Mouse (Mus musculus) gastrocnemius, adult 2 months (tissue): ENCODE measurements around the gene Bmt2. TPM values are rescaled to one million over a fixed set of nuclear protein-coding genes. Genes with fewer than 3 reads are reported as not detected.

Source experiments
- DNase-seq: peaks from one replicate; pipeline ENCODE4 v3.0.0; 2022
- H3K27ac ChIP-seq: fragments of 200-600 bp; 2 replicates; pipeline ENCODE4 v1.8.1; 2022; ENCODE audit warnings: mild to moderate bottlenecking
- H3K4me3 ChIP-seq: fragments of 200-600 bp; 2 replicates; pipeline ENCODE4 v1.8.1; 2022; ENCODE audit warnings: mild to moderate bottlenecking, moderate library complexity
- CTCF ChIP-seq: fragments of 200-600 bp; IDR thresholded peaks from 2 replicates; pipeline ENCODE4 v1.8.1; 2022; ENCODE audit warnings: antibody characterized with exemption, mild to moderate bottlenecking, moderate library complexity
- intact Hi-C: fragments of 180-260 bp; cut with DNase I; formaldehyde crosslinking; loops from one replicate; pipeline ENCODE4 v1.15.1; 2025
- long read RNA-seq, 2 experiments: library from polyadenylated mRNA; stranded (forward); transcript quantifications; one replicate each; pipeline ENCODE4 v2.0.0; 2021
- total RNA-seq, 2 experiments: library from RNA; stranded (reverse); gene quantifications; 2 replicates each; pipeline ENCODE4 v1.2.3; 2021

The Bmt2 gene
- 10 to 100 TPM in 1 of 2 experiments, 1 to 10 TPM in 1; 9.0 to 11.1 TPM for total RNA-seq
- long read RNA-seq, experiment 1, full-length matches to known transcripts = 15 of 18 reads
- long read RNA-seq, experiment 1, partial matches to known transcripts = 2 of 18 reads
- long read RNA-seq, experiment 1, other reads (novel, unspliced or antisense) = 1 of 18 reads
- long read RNA-seq, experiment 2, full-length matches to known transcripts = 15 of 17 reads
- long read RNA-seq, experiment 2, partial matches to known transcripts = 2 of 17 reads
- long read RNA-seq, experiment 2, other reads (novel, unspliced or antisense) = 0 of 17 reads

DNA sequence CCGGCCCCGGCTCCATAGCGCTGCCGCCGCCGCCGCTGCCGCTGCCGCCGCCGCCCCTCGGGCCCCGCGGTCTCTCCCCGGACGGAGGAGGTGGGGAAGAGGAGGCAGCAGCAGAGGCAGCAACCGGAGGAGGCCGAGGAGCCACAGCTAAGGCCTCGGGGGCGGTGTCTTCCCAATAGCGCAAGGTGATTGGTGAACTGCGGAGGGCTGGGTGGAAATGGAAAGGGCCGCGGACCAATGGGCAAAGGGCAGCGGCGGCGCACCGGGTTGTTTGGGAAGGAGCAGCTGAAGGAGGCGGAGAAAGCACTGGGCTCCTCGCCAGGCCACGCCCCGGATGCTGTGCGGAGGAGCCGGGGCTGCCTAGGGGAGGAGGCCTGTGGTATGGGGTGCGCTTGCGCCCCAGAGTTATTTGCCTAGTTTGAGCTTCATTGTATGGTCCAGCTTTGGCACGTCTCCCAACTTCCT is at the start of gene Bmt2:
Bmt2 (minus strand) TSS at position 149 of the 465 bp plus-strand sequence.
- DNase-seq = peak; percentile 100
- intact Hi-C loops = loop anchor here (2.0 to 5.0 kb wide), 2 partner anchors 71 to 194 kb away; partner anchors contain the start of gene 2610001J05Rik

GRCm38 (mm10) chr6:13722166-13722565 is 44.4 kb upstream of the Bmt2 start:
- Histone ChIP-seq H3K27ac (no peak overlapping the region), H3K4me3 (no peak overlapping the region)
- DNase-seq = no peak
- intact Hi-C loops = no loop called here
- no peak for TF ChIP-seq CTCF

More for the DNA sequence above, at the start of gene Bmt2:
- Histone ChIP-seq H3K27ac (peak within 1 kb of the TSS; percentile 92), H3K4me3 (peak within 1 kb of the TSS; percentile 80)
- no peak for TF ChIP-seq CTCF

GRCm38 (mm10) chr6:13714867-13715266 is 37.1 kb upstream of the Bmt2 start:
- DNase-seq = no peak
- intact Hi-C loops = no loop called here
- no peak for TF ChIP-seq CTCF
- Histone ChIP-seq H3K4me3 (no peak overlapping the region), H3K27ac (no peak overlapping the region)

GRCm38 (mm10) chr6:13696882-13697281 is 19.1 kb upstream of the Bmt2 start:
- intact Hi-C loops = no loop called here
- H3K4me3 ChIP-seq = no peak overlapping the region
- no peak for TF ChIP-seq CTCF
- H3K27ac ChIP-seq = no peak overlapping the region
- DNase-seq = no peak

DNA sequence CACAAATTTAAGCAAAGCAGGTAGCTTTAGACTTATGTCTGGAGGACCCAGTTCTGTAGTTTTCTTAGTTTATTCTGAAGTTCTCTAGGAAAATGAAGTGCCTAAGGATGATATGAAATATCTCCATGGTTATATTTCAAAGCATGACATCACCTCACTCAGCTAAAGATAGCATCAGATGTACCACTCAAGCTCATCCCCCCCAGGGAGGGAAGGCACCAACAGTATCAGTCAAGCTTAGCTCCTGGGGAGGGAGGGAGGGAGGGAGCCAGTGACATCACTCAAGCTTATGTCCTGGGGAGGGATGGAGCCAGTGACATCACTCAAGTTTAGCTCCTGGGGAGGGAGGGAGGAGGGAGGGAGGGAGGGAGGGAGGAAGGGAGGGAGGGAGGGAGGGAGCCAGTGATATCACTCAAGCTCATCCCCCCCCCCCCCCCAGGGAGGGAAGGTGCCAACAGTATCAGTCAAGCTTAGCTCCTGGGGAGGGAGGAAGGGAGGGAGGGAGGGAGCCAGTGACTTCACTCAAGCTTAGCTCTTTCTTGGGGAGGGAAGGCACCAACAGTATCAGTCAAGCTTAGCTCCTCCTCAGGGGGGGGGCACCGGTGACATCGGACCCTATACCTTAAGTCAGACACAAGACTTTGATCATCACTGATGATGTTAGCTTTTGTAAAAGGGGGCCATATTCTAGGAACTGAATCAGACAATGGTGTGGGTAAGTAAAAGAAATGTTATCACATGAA is 17.5 kb upstream of the Bmt2 start:
- intact Hi-C loops = no loop called here
- no peak overlapping the region for H3K4me3 ChIP-seq
- H3K27ac ChIP-seq = no peak overlapping the region
- DNase-seq = no peak
- no peak for TF ChIP-seq CTCF

- DNase-seq = no peak
- H3K27ac ChIP-seq = peak overlapping the region; percentile 20; the same call in 1 of the 2 replicates
- no peak overlapping the region for H3K4me3 ChIP-seq
- intact Hi-C loops = no loop called here
- TF ChIP-seq CTCF = no peak
These were observed 14.0 kb upstream of the Bmt2 start for GRCm38 (mm10) chr6:13691657-13692294.

GRCm38 (mm10) chr6:13690398-13690797 is 12.6 kb upstream of the Bmt2 start:
- DNase-seq = no peak
- Histone ChIP-seq H3K27ac (no peak overlapping the region), H3K4me3 (no peak overlapping the region)
- TF ChIP-seq CTCF = no peak
- intact Hi-C loops = no loop called here

GRCm38 (mm10) chr6:13683929-13684595 is 6.3 kb upstream of the Bmt2 start:
- no peak overlapping the region for H3K4me3 ChIP-seq
- TF ChIP-seq CTCF = no peak
- H3K27ac ChIP-seq = no peak overlapping the region
- no peak for DNase-seq
- intact Hi-C loops = no loop called here

DNA sequence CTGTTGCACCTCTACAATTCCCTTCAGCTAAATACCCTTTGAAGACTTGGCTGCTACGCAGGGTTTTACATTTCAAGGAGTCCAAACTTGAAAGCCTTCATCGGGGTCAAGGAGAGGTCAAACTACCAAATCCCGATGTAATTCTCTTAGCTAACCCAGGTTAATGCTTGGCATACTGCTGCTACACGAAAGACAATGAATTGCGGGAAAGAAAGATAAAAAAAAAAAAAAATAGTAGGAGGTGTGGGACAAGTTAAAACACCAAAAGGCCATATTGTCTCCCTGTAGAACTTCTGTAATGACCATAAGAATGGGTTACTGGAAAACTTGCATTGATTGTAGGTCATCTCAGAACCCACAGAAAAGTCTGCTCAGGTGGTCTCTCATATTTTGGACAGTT is 583 bp upstream of the Bmt2 start:
- intact Hi-C loops = loop anchor here (5.0 kb wide), 1 partner anchor 194 kb away; the partner anchor contains the start of gene 2610001J05Rik
- DNase-seq = no peak
- Histone ChIP-seq H3K4me3 (peak overlapping the region; percentile 80), H3K27ac (peak overlapping the region; percentile 92)
- no peak for TF ChIP-seq CTCF

DNA sequence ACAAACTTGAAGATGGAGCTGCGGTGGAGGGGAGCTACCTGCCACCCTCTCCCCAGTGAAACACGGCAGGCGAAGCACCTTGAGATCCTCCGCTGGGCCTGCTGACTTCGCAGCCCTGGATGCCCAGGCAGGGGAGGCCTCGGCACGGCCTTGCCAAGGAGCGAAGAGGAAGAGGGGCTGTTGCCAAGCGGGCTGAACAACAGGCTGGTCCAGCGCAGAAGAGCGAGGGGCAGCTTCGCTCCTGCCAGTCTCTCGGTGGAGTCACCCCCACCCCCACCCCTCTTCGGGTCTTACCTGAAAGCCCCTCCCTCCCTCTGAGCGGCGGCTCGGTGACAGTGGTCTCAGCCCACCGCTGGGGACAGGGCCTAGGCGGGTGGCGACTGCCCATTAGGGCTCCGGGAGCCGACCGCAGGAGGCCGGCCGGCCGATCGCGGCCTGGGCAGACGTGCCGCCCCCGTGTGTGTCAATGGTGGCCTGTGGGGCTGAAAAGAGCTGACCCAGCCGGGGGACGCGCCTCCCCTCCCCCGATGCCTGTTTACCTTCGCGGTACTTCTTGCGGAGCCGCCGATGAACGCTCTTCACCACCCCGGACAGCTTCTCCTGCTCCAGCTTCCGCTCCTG is 515 bp downstream of the Bmt2 start:
- DNase-seq = peak; percentile 74
- H3K27ac ChIP-seq = peak overlapping the region; percentile 92
- TF ChIP-seq CTCF = no peak
- intact Hi-C loops = loop anchor here (2.0 to 5.0 kb wide), 2 partner anchors 70 to 195 kb away; partner anchors contain the start of gene 2610001J05Rik
- peak overlapping the region; percentile 80 for H3K4me3 ChIP-seq

DNA sequence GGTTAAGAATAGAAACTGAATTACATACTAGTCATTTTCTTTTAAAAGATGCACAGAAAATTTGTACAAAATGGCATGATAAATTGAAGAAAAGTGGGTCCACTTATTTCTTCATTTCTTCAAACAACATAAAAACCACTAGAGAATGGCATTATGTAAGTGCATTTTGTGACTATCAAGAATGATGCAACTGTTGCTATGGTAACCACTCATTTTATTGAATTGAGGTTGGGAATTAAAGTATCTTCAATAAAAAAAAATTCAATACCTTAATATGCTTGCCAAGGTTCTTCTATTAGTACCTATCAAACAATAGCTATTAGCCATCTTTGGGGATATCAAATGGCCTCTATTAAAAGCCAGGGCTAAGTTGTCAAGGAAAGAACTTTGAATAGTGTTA is 1.6 kb downstream of the Bmt2 start:
- H3K27ac ChIP-seq = no peak overlapping the region
- intact Hi-C loops = loop anchor here (2.0 to 5.0 kb wide), 2 partner anchors 69 to 196 kb away; partner anchors contain the start of gene 2610001J05Rik
- TF ChIP-seq CTCF = no peak
- H3K4me3 ChIP-seq = peak overlapping the region; percentile 80
- no peak for DNase-seq
